Mouse (Mus musculus): Measurements from ENCODE around the gene Megf11. TPM values are rescaled to one million over a fixed set of nuclear protein-coding genes. Genes with fewer than 3 reads are reported as not detected.
"Not testable (repeated sequence)": the region's sequence is repeated elsewhere in the genome, so short reads cannot be mapped to it uniquely, and the experiment has no call there.

Megf11 gene
- polyA plus RNA-seq, 1 experiment from 2014 or later: 0.96 TPM

GRCm38 (mm10) chr9:64695266-64695665 lies 309.8 kb downstream of the Megf11 start:
- H3K4me3 ChIP-seq: no peak overlapping the region
- 93% methylated on average over 1 of the region's 1 CpGs for WGBS

GRCm38 (mm10) chr9:64696404-64696803 lies 311.0 kb downstream of the Megf11 start:
- H3K4me3 ChIP-seq: no peak overlapping the region
- DNase-seq (ENCODE audit: low spot score): no peak
- no peak overlapping the region for H3K27ac ChIP-seq (replicated peaks)
- H3K9me3 ChIP-seq: no peaks in the 10 kb centered on the region
- H3K36me3 ChIP-seq (replicated peaks): peaks cover 26% of the 10 kb centered on the region
- 93% methylated on average over 4 of the region's 4 CpGs for WGBS
- peaks cover under 1% of the 10 kb centered on the region; the same call in 1 of the 2 replicates for H3K4me1 ChIP-seq
- H3K27me3 ChIP-seq (replicated peaks; ENCODE audit: low read depth, poor library complexity, severe bottlenecking): no peaks in the 10 kb centered on the region

More at GRCm38 (mm10) chr9:64695266-64695665, 309.8 kb downstream of the Megf11 start:
- no peak for DNase-seq (ENCODE audit: low spot score)
- Histone ChIP-seq H3K9me3 (no peaks in the 10 kb centered on the region), H3K36me3 (replicated peaks) (peaks cover 26% of the 10 kb centered on the region), H3K27ac (replicated peaks) (no peak overlapping the region), H3K4me1 (peaks cover 10% of the 10 kb centered on the region), H3K27me3 (replicated peaks; ENCODE audit: low read depth, poor library complexity, severe bottlenecking) (no peaks in the 10 kb centered on the region)

DNA sequence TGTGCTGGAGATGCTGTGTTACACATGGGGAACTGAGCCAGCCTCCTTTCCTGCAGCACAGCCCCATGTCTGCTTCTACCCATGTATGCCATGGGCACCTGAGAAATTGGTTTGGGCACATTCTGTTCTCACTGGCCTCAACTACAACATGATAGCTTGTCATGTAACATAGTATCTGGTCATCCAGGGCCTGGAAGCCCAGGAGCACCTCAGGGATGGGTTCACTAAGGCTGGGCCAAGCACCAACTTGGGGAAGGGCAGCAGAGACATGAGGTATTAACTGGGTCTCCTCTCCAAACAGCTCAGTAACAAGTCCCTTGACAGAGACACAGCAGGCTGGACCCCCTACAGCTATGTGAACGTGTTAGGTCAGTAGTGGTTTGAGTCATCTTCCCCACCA lies 311.6 kb downstream of the Megf11 start:
- Histone ChIP-seq H3K9me3 (no peaks in the 10 kb centered on the region), H3K27me3 (replicated peaks; ENCODE audit: low read depth, poor library complexity, severe bottlenecking) (no peaks in the 10 kb centered on the region), H3K27ac (replicated peaks) (no peak overlapping the region), H3K36me3 (replicated peaks) (peaks cover 26% of the 10 kb centered on the region), H3K4me1 (no peaks in the 10 kb centered on the region), H3K4me3 (no peak overlapping the region)
- DNase-seq (ENCODE audit: low spot score): no peak
- 71% methylated on average over 1 of the region's 1 CpGs for WGBS

DNA sequence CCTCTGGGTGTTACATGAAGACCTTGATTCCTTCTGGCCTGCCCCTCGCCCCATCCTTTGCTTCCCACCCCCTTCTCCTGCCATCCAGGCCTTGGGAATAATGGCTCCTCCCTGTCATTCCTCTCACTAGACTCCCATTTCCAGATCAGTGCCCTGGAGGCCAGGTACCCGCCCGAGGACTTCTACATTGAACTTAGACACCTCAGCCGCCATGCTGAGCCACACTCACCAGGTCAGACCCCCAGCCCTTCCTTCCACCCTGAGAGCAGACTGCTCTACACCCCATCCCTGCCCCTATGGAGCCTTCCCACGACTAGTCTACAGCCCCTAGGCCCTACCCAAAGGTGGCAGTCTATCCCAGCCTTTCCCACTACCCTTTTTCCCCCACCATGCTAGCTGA lies 312.3 kb downstream of the Megf11 start:
- WGBS: 84% methylated on average over 5 of the region's 5 CpGs

DNA sequence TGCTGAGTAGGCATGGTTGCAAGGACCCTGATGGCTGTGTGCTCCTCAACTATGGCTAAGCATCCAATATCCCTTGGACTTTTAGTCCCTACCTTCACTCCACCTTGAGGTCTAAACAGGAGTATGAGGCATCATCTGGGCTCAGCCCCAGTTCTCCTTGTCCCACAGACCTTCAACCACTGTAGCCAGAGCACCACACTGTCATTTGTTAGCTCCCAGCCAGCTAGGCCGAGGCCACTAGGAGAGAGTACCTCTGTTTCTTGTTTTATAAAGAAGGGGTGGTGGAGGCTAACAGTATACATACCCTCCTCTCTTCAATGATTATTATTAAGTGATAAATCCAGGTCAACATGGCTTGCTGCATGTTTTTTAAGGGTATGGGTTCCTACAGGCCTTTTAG lies 313.2 kb downstream of the Megf11 start:
- Histone ChIP-seq H3K36me3 (replicated peaks) (peaks cover 24% of the 10 kb centered on the region), H3K4me3 (no peak overlapping the region), H3K27ac (replicated peaks) (no peak overlapping the region), H3K9me3 (no peaks in the 10 kb centered on the region), H3K27me3 (replicated peaks; ENCODE audit: low read depth, poor library complexity, severe bottlenecking) (no peaks in the 10 kb centered on the region), H3K4me1 (no peaks in the 10 kb centered on the region)
- no peak for DNase-seq (ENCODE audit: low spot score)
- 91% methylated on average over 1 of the region's 1 CpGs for WGBS

More for the DNA sequence above, 312.3 kb downstream of the Megf11 start:
- H3K27me3 ChIP-seq (replicated peaks; ENCODE audit: low read depth, poor library complexity, severe bottlenecking): no peaks in the 10 kb centered on the region
- H3K36me3 ChIP-seq (replicated peaks): peaks cover 26% of the 10 kb centered on the region
- H3K9me3 ChIP-seq: no peaks in the 10 kb centered on the region
- H3K4me1 ChIP-seq: no peaks in the 10 kb centered on the region
- H3K4me3 ChIP-seq: no peak overlapping the region
- no peak overlapping the region for H3K27ac ChIP-seq (replicated peaks)
- DNase-seq (ENCODE audit: low spot score): no peak

GRCm38 (mm10) chr9:64700451-64701311 lies 315.3 kb downstream of the Megf11 start:
- peaks cover 16% of the 10 kb centered on the region; the same call in 1 of the 2 replicates for H3K36me3 ChIP-seq (replicated peaks)
- H3K9me3 ChIP-seq: no peaks in the 10 kb centered on the region
- no peak overlapping the region for H3K27ac ChIP-seq (replicated peaks)
- WGBS: 90% methylated on average over 4 of the region's 4 CpGs
- no peak overlapping the region for H3K4me3 ChIP-seq
- no peak for DNase-seq (ENCODE audit: low spot score)
- H3K27me3 ChIP-seq (replicated peaks; ENCODE audit: low read depth, poor library complexity, severe bottlenecking): no peaks in the 10 kb centered on the region
- no peaks in the 10 kb centered on the region for H3K4me1 ChIP-seq

DNA sequence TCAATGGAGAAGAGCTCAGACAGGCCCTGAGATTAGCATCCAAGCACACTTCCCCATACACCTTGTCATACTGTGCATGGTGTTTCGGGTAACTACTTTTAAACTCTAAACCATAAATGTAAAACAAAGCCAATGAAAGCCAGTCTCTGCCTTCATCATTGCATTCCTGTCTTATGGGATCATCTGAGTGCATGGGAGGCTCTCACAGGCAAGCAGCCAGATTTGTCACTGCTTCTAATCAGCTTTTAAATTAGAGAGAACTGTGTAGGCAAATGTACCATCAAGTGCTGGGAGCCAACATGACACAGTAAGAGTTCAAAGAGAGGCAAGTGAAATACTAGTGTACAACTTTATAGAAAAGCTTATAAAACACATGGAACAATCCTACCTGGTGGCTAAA lies 316.2 kb downstream of the Megf11 start:
- Histone ChIP-seq H3K9me3 (no peaks in the 10 kb centered on the region), H3K4me1 (no peaks in the 10 kb centered on the region), H3K36me3 (replicated peaks) (peaks cover 16% of the 10 kb centered on the region; the same call in 1 of the 2 replicates), H3K4me3 (no peak overlapping the region), H3K27ac (replicated peaks) (no peak overlapping the region), H3K27me3 (replicated peaks; ENCODE audit: low read depth, poor library complexity, severe bottlenecking) (no peaks in the 10 kb centered on the region)
- DNase-seq (ENCODE audit: low spot score): no peak
- 95% methylated on average over 1 of the region's 1 CpGs for WGBS

GRCm38 (mm10) chr9:64702391-64702790 lies 317.0 kb downstream of the Megf11 start:
- peaks cover 19% of the 10 kb centered on the region for H3K36me3 ChIP-seq (replicated peaks)
- no peaks in the 10 kb centered on the region for H3K9me3 ChIP-seq
- no peak overlapping the region for H3K27ac ChIP-seq (replicated peaks)
- H3K27me3 ChIP-seq (replicated peaks; ENCODE audit: low read depth, poor library complexity, severe bottlenecking): no peaks in the 10 kb centered on the region
- H3K4me3 ChIP-seq: no peak overlapping the region
- H3K4me1 ChIP-seq: no peaks in the 10 kb centered on the region
- no peak for DNase-seq (ENCODE audit: low spot score)

- Histone ChIP-seq H3K9me3 (no peaks in the 10 kb centered on the region), H3K27ac (replicated peaks) (no peak overlapping the region), H3K36me3 (replicated peaks) (peaks cover 24% of the 10 kb centered on the region), H3K27me3 (replicated peaks; ENCODE audit: low read depth, poor library complexity, severe bottlenecking) (no peaks in the 10 kb centered on the region), H3K4me3 (no peak overlapping the region), H3K4me1 (no peaks in the 10 kb centered on the region)
- WGBS: 72% methylated on average over 2 of the region's 2 CpGs
- no peak for DNase-seq (ENCODE audit: low spot score)
Observed at GRCm38 (mm10) chr9:64702937-64703336, 317.5 kb downstream of the Megf11 start.

DNA sequence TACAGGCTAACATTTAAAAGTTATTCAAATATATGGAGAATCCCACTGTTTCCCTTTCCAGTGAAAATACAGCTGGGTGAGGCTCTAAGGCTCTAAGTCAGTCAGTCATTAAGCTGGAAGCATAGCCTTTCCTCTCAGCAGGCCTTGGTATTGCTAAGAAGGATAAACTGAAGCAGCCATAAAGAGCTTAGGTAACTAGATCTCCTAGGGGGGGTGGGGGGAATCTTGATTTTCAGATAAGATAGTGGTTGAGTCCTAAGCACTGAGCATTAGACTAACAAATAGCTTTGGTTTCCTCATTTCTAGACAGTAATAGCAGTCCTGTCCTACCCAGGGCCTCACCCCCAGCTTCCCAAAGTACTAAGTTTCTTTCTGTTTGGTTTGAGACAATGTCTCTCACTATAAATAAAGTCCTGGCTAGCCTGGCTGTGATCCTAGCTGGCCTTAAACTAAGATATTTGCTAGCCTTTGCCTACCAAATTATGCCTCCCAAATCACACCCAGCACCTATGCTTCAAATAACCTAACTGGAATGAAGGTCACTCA lies 318.1 kb downstream of the Megf11 start:
- H3K4me1 ChIP-seq: no peaks in the 10 kb centered on the region
- no peak overlapping the region for H3K27ac ChIP-seq (replicated peaks)
- no peaks in the 10 kb centered on the region for H3K9me3 ChIP-seq
- DNase-seq (ENCODE audit: low spot score): no peak
- peaks cover 30% of the 10 kb centered on the region for H3K36me3 ChIP-seq (replicated peaks)
- no peak overlapping the region for H3K4me3 ChIP-seq
- H3K27me3 ChIP-seq (replicated peaks; ENCODE audit: low read depth, poor library complexity, severe bottlenecking): no peaks in the 10 kb centered on the region

DNA sequence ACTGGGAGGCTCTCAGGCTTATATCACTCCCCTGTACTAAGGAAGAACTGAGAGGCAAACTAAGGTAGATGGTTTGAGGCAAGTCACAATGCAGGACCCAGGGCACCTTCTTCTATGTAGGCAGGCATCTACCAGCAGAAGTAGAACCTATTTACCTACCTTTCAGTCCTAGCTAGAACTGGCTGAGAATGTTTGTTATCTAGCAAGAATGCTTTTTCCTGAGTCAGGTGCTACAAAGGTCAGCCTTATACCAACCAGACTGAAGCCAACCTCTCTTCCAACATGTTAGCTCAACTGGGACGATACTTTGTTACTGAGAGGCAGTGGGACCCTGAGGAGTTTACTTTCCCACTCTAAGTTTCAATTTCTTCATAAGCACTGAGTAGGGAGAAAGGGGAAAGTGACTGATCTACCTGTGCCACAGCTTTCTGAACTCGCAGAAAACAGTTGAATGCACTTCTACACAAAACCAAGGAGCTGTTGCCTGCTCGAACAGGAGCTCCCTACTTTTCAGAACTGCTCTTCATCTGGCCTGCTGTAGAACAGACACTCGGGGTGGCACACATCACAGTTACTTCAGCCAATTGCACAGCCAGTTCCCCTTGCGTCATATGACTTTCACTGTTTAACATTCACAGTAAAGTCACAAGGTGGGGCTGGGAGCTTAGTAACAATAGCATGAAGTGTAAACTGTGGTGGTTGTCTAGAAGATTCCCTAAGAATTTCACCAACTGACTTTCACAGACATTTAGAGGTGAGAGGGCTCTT lies 318.8 kb downstream of the Megf11 start:
- Histone ChIP-seq H3K9me3 (no peaks in the 10 kb centered on the region), H3K27ac (replicated peaks) (no peak overlapping the region), H3K4me1 (no peaks in the 10 kb centered on the region), H3K36me3 (replicated peaks) (peaks cover 32% of the 10 kb centered on the region), H3K27me3 (replicated peaks; ENCODE audit: low read depth, poor library complexity, severe bottlenecking) (no peaks in the 10 kb centered on the region), H3K4me3 (no peak overlapping the region)
- WGBS: 91% methylated on average over 5 of the region's 5 CpGs
- no peak for DNase-seq (ENCODE audit: low spot score)

DNA sequence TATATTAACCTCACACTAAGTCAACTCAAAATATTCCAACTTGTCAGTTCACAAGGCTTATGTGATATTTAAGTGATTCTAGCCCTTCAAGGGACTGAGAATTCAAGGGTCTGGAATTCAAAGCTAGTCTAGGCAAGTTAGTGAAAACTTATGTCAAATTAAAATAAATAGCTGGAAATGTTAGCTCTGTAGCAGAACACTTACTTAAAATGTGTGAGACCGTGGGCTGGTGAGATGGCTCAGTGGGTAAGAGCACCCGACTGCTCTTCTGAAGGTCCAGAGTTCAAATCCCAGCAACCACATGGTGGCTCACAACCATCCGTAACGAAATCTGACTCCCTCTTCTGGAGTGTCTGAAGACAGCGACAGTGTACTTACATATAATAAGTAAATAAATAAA lies 324.9 kb downstream of the Megf11 start:
- 93% methylated on average over 5 of the region's 5 CpGs for WGBS
- not testable (repeated sequence) for H3K4me3 ChIP-seq, H3K9me3 ChIP-seq

More for the DNA sequence above, 324.9 kb downstream of the Megf11 start:
- not testable (repeated sequence) for H3K27me3 ChIP-seq (replicated peaks; ENCODE audit: low read depth, poor library complexity, severe bottlenecking); H3K27ac ChIP-seq (replicated peaks); H3K4me1 ChIP-seq; DNase-seq (ENCODE audit: low spot score)
- H3K36me3 ChIP-seq (replicated peaks): peaks cover 30% of the 10 kb centered on the region
